Mouse (Mus musculus): ENCODE measurements at regions not wholly inside any gene's neighbourhood (a gene's known extent, or its start where the extent isn't known, plus 50 kb on each side); places are given as distances from the start of the nearest gene placed in this dataset.
"Not testable (repeated sequence)": the region's sequence is repeated elsewhere in the genome, so short reads cannot be mapped to it uniquely, and the experiment has no call there.

GRCm38 (mm10) chr4:55279351-55279750 lies 70.5 kb upstream of the Rad23b start:
- H3K9ac ChIP-seq (ENCODE audit: low read depth, poor library complexity, severe bottlenecking); H3K27me3 ChIP-seq (ENCODE audit: control insufficient read depth, insufficient read depth, low read length, poor library complexity, severe bottlenecking); H3K36me3 ChIP-seq (ENCODE audit: control insufficient read depth, insufficient read depth, low read length, poor library complexity, severe bottlenecking); H3K27ac ChIP-seq (ENCODE audit: insufficient read depth, low read length); H3K4me3 ChIP-seq (ENCODE audit: low read depth, low read length); H3K4me1 ChIP-seq (ENCODE audit: control insufficient read depth, insufficient read depth, low read length); H3K9me3 ChIP-seq (replicated peaks; ENCODE audit: control insufficient read depth, insufficient read depth, low read length, poor library complexity, severe bottlenecking): not testable (repeated sequence)
- TF ChIP-seq CTCF (IDR thresholded peaks at IDR 0.05; ENCODE audit: low read depth, low read length): peak; percentile 52

- Histone ChIP-seq H3K27ac (ENCODE audit: insufficient read depth, low read length) (no peak overlapping the region), H3K4me1 (ENCODE audit: control insufficient read depth, insufficient read depth, low read length) (peaks cover 1% of the 10 kb centered on the region), H3K4me3 (ENCODE audit: low read depth, low read length) (no peak overlapping the region), H3K9ac (ENCODE audit: low read depth, poor library complexity, severe bottlenecking) (no peak overlapping the region), H3K36me3 (ENCODE audit: control insufficient read depth, insufficient read depth, low read length, poor library complexity, severe bottlenecking) (no peaks in the 10 kb centered on the region), H3K9me3 (replicated peaks; ENCODE audit: control insufficient read depth, insufficient read depth, low read length, poor library complexity, severe bottlenecking) (no peaks in the 10 kb centered on the region), H3K27me3 (ENCODE audit: control insufficient read depth, insufficient read depth, low read length, poor library complexity, severe bottlenecking) (no peaks in the 10 kb centered on the region)
- TF ChIP-seq EP300 (IDR thresholded peaks at IDR 0.05; ENCODE audit: insufficient read depth, low read depth, low read length) (no peak), CTCF (IDR thresholded peaks at IDR 0.05; ENCODE audit: low read depth, low read length) (no peak), POLR2A (IDR thresholded peaks at IDR 0.05; ENCODE audit: insufficient read depth, low read length) (no peak)
These were observed 69.1 kb upstream of the Rad23b start for GRCm38 (mm10) chr4:55280706-55281105.

- Histone ChIP-seq H3K9ac (ENCODE audit: low read depth, poor library complexity, severe bottlenecking) (no peak overlapping the region), H3K27ac (ENCODE audit: insufficient read depth, low read length) (no peak overlapping the region), H3K36me3 (ENCODE audit: control insufficient read depth, insufficient read depth, low read length, poor library complexity, severe bottlenecking) (no peaks in the 10 kb centered on the region), H3K27me3 (ENCODE audit: control insufficient read depth, insufficient read depth, low read length, poor library complexity, severe bottlenecking) (no peaks in the 10 kb centered on the region), H3K4me1 (ENCODE audit: control insufficient read depth, insufficient read depth, low read length) (peaks cover 1% of the 10 kb centered on the region), H3K4me3 (ENCODE audit: low read depth, low read length) (no peak overlapping the region), H3K9me3 (replicated peaks; ENCODE audit: control insufficient read depth, insufficient read depth, low read length, poor library complexity, severe bottlenecking) (no peaks in the 10 kb centered on the region)
- TF ChIP-seq CTCF (IDR thresholded peaks at IDR 0.05; ENCODE audit: low read depth, low read length): no peak
- no peak for TF ChIP-seq EP300 (IDR thresholded peaks at IDR 0.05; ENCODE audit: insufficient read depth, low read depth, low read length)
- no peak for TF ChIP-seq POLR2A (IDR thresholded peaks at IDR 0.05; ENCODE audit: insufficient read depth, low read length)
These were observed 68.3 kb upstream of the Rad23b start for GRCm38 (mm10) chr4:55281486-55282096.

GRCm38 (mm10) chr4:55282474-55282873 lies 67.4 kb upstream of the Rad23b start:
- Histone ChIP-seq H3K27ac (ENCODE audit: insufficient read depth, low read length) (no peak overlapping the region), H3K4me3 (ENCODE audit: low read depth, low read length) (no peak overlapping the region), H3K36me3 (ENCODE audit: control insufficient read depth, insufficient read depth, low read length, poor library complexity, severe bottlenecking) (no peaks in the 10 kb centered on the region), H3K4me1 (ENCODE audit: control insufficient read depth, insufficient read depth, low read length) (peaks cover 1% of the 10 kb centered on the region), H3K9ac (ENCODE audit: low read depth, poor library complexity, severe bottlenecking) (no peak overlapping the region), H3K27me3 (ENCODE audit: control insufficient read depth, insufficient read depth, low read length, poor library complexity, severe bottlenecking) (no peaks in the 10 kb centered on the region), H3K9me3 (replicated peaks; ENCODE audit: control insufficient read depth, insufficient read depth, low read length, poor library complexity, severe bottlenecking) (no peaks in the 10 kb centered on the region)
- no peak for TF ChIP-seq CTCF (IDR thresholded peaks at IDR 0.05; ENCODE audit: low read depth, low read length)
- no peak for TF ChIP-seq EP300 (IDR thresholded peaks at IDR 0.05; ENCODE audit: insufficient read depth, low read depth, low read length)
- TF ChIP-seq POLR2A (IDR thresholded peaks at IDR 0.05; ENCODE audit: insufficient read depth, low read length): no peak

GRCm38 (mm10) chr4:55284722-55285225 lies 65.1 kb upstream of the Rad23b start:
- H3K4me1 ChIP-seq (ENCODE audit: control insufficient read depth, insufficient read depth, low read length): peaks cover 1% of the 10 kb centered on the region
- no peak overlapping the region for H3K4me3 ChIP-seq (ENCODE audit: low read depth, low read length)
- H3K27ac ChIP-seq (ENCODE audit: insufficient read depth, low read length): no peak overlapping the region
- TF ChIP-seq EP300 (IDR thresholded peaks at IDR 0.05; ENCODE audit: insufficient read depth, low read depth, low read length) (no peak), CTCF (IDR thresholded peaks at IDR 0.05; ENCODE audit: low read depth, low read length) (no peak), POLR2A (IDR thresholded peaks at IDR 0.05; ENCODE audit: insufficient read depth, low read length) (no peak)
- H3K9ac ChIP-seq (ENCODE audit: low read depth, poor library complexity, severe bottlenecking): no peak overlapping the region
- no peaks in the 10 kb centered on the region for H3K9me3 ChIP-seq (replicated peaks; ENCODE audit: control insufficient read depth, insufficient read depth, low read length, poor library complexity, severe bottlenecking)
- H3K36me3 ChIP-seq (ENCODE audit: control insufficient read depth, insufficient read depth, low read length, poor library complexity, severe bottlenecking): no peaks in the 10 kb centered on the region
- H3K27me3 ChIP-seq (ENCODE audit: control insufficient read depth, insufficient read depth, low read length, poor library complexity, severe bottlenecking): no peaks in the 10 kb centered on the region

GRCm38 (mm10) chr4:55285641-55286040 lies 64.2 kb upstream of the Rad23b start:
- Histone ChIP-seq H3K4me3 (ENCODE audit: low read depth, low read length) (no peak overlapping the region), H3K36me3 (ENCODE audit: control insufficient read depth, insufficient read depth, low read length, poor library complexity, severe bottlenecking) (no peaks in the 10 kb centered on the region), H3K9me3 (replicated peaks; ENCODE audit: control insufficient read depth, insufficient read depth, low read length, poor library complexity, severe bottlenecking) (no peaks in the 10 kb centered on the region), H3K4me1 (ENCODE audit: control insufficient read depth, insufficient read depth, low read length) (peaks cover 1% of the 10 kb centered on the region), H3K9ac (ENCODE audit: low read depth, poor library complexity, severe bottlenecking) (no peak overlapping the region), H3K27ac (ENCODE audit: insufficient read depth, low read length) (no peak overlapping the region), H3K27me3 (ENCODE audit: control insufficient read depth, insufficient read depth, low read length, poor library complexity, severe bottlenecking) (no peaks in the 10 kb centered on the region)
- TF ChIP-seq POLR2A (IDR thresholded peaks at IDR 0.05; ENCODE audit: insufficient read depth, low read length): no peak
- TF ChIP-seq CTCF (IDR thresholded peaks at IDR 0.05; ENCODE audit: low read depth, low read length): no peak
- TF ChIP-seq EP300 (IDR thresholded peaks at IDR 0.05; ENCODE audit: insufficient read depth, low read depth, low read length): no peak

Measured in ES-Bruce4 (cell line).